Mouse (Mus musculus) liver, postnatal 0 days (tissue): ENCODE data around the gene Dusp10.

Experiments
- CTCF ChIP-seq: sonication (generic); IDR thresholded peaks from 2 replicates; pipeline ENCODE4 v1.5.1; 2016; ENCODE audit warnings: antibody characterized with exemption, low read depth
- EP300 ChIP-seq: IDR thresholded peaks from 2 replicates; pipeline ENCODE4 v1.6.1; 2016; ENCODE audit warnings: antibody characterized with exemption, low read depth, mild to moderate bottlenecking

DNA sequence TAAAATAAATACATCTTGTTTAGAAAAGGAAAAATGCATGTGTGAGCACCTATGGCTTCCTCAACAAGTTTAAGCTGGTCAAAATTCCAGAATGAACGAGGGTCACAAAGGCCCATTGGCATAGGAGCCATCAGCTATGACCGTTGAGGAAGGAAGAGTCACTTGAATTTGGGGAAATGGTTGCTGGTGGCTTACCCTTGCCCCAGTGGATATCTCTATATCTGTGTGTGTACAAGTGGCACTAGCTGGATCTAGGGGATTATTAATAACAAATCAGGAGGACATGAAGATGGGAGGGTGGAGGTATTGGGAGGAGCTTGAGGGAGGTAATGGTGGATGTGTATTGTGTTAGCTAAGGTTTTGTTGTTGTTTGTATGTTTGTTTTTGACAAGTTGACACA lies 21.2 kb upstream of the Dusp10 start:
- TF ChIP-seq EP300 (no peak), CTCF (no peak)
